Mouse (Mus musculus): Measurements from ENCODE around the gene Snupn.

- no peak for TF ChIP-seq EP300 (IDR thresholded peaks at IDR 0.05; ENCODE audit: insufficient read depth, low read depth, low read length)
- TF ChIP-seq CTCF (IDR thresholded peaks at IDR 0.05; ENCODE audit: low read depth, low read length): no peak
Observed at GRCm38 (mm10) chr9:56937223-56938160, 13.2 kb upstream of the Snupn start, which contains the start of gene Imp3.

Data from ES-Bruce4 (cell line).